Mouse (Mus musculus) G1E (cell line): ENCODE data around the gene Il16.

Experiments
- POLR2AphosphoS5 ChIP-seq: IDR thresholded peaks from 2 replicates; pipeline ENCODE4 v1.6.1; 2012; ENCODE audit warnings: low read depth, low read length, inconsistent platforms; ENCODE audit not compliant: insufficient replicate concordance
- TAL1 ChIP-seq: conservative IDR thresholded peaks from 2 replicates; pipeline ENCODE4 v1.6.1; 2012; ENCODE audit warnings: low read depth, low read length, inconsistent platforms, mixed read lengths

DNA sequence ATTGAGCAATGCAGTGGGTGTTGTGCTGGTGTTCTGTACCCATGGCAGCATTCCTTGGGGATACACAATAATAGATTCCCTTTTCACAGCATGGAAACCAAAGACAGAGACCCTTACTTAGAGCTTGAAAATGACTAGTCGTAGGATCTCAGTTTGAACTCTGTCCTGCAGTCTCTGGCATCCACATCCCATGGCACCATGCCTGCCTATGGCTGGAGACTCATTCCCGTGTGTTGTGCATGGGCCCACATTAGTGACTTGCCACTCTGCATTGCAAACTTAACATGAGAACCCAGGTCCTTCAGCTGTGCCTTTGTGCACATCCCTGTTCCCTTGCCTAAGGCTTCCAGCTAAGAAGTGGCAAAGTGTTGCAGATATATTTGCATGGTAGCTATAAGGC lies 100.8 kb downstream of the Il16 start:
- TF ChIP-seq POLR2AphosphoS5: no peak
- no peak for TF ChIP-seq TAL1
